Mouse (Mus musculus) myocyte (in vitro differentiated cells): ENCODE measurements at regions not wholly inside any gene's neighbourhood (a gene's known extent, or its start where the extent isn't known, plus 50 kb on each side); places are given as distances from the start of the nearest gene placed in this dataset.

ENCODE experiments used
- CEBPB ChIP-seq: IDR thresholded peaks from 2 replicates; pipeline ENCODE4 v1.6.1; 2011; ENCODE audit warnings: mild to moderate bottlenecking, moderate library complexity; ENCODE audit not compliant: poor library complexity, insufficient read depth, severe bottlenecking
- POLR2AphosphoS2 ChIP-seq: IDR thresholded peaks from one replicate; pipeline ENCODE4 v1.6.1; 2011; ENCODE audit warnings: low read depth, control low read depth; ENCODE audit not compliant: insufficient read length
- TCF12 ChIP-seq: IDR thresholded peaks from one replicate; pipeline ENCODE4 v1.6.1; 2011; ENCODE audit warnings: mild to moderate bottlenecking, control low read depth; ENCODE audit not compliant: poor library complexity, insufficient read depth, severe bottlenecking

GRCm38 (mm10) chr17:69770046-69770445 lies 198.8 kb upstream of the Dlgap1 start:
- TF ChIP-seq POLR2AphosphoS2: no peak
- TF ChIP-seq TCF12: no peak
- no peak for TF ChIP-seq CEBPB
